Mouse (Mus musculus) lung, postnatal 0 days (tissue): ENCODE data around the gene Zfp524.

Experiments
- CTCF ChIP-seq: IDR thresholded peaks from 2 replicates; pipeline ENCODE4 v1.5.1; 2016; ENCODE audit warnings: antibody characterized with exemption, mild to moderate bottlenecking
- EP300 ChIP-seq: IDR thresholded peaks from 2 replicates; pipeline ENCODE4 v1.6.1; 2016; ENCODE audit warnings: antibody characterized with exemption, mild to moderate bottlenecking, control low read depth

- TF ChIP-seq CTCF = no peak
- TF ChIP-seq EP300 = no peak
These were observed 49.2 kb upstream of the Zfp524 start for GRCm38 (mm10) chr7:4964988-4965387.
